Mouse (Mus musculus) right cerebral cortex, postnatal 36 days (tissue): Measurements from ENCODE around the gene Wdr95.
A peak's percentile ranks its signal among the peaks of the same experiment; 100 is the strongest.
"Not testable (repeated sequence)": the region's sequence is repeated elsewhere in the genome, so short reads cannot be mapped to it uniquely, and the experiment has no call there.

Experiments used
- DNase-seq, 2 experiments: peaks; one replicate each; pipeline ENCODE4 v3.0.0; 2022; ENCODE audit warnings: low spot score in 2 of 2, mixed read lengths in 1 of 2

Gene Wdr95

DNA sequence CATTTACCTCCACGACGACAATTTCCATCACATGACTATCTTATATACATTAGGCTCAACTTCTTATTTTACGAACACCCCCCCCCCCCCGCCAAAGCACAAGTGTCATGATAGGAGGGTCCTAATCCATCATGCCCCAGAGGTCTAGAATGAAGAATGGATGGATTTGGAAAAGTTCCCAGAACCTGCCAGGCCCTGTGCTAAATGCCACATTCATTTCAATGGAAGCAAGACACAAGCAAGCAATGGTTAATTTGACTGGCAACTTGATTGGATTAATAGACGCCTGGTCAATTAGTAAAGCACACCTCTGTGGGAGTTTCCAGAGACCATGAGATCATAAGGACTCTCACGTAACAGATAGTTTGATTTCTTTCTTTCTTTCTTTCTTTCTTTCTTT lies 11.4 kb upstream of the Wdr95 start:
- DNase-seq = no peak

DNA sequence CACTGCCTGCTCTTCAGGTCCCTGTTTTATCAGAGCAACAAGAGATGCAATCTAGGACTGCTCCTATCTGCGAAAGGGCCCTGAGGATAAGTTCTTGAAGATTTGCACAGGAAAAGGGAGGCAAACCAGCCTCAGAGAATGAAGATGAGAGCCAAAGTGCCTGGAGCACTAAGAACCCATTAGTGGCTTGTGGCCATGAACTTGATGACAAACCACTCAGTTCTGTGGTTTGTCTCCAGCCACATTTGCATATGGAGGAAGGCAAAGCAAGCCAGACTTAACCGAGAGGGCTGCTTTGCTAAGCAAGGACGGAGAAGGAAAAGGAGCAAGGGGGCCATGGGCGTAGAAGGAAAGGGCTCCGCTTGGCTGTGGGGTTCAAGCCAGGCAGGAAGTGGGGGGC lies 7.7 kb upstream of the Wdr95 start:
- DNase-seq = no peak

DNA sequence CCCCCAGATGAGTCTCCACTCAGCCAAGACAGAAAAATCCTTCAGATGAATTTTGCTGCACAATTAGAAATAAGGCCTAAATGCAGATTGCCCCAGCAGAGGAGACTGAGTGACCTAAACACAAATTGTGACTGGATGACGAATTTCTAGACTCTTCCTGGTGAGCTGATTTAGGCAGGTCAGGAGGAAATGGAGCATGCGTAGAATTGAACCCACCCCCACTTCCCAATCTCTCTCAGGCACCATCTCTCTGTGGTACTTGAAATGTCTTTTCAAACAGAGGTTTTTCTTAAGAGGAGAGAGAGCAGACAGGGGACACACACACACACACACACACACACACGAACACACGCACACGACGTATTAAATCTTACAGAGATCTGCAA lies 4.6 kb upstream of the Wdr95 start:
- no peak for DNase-seq

DNA sequence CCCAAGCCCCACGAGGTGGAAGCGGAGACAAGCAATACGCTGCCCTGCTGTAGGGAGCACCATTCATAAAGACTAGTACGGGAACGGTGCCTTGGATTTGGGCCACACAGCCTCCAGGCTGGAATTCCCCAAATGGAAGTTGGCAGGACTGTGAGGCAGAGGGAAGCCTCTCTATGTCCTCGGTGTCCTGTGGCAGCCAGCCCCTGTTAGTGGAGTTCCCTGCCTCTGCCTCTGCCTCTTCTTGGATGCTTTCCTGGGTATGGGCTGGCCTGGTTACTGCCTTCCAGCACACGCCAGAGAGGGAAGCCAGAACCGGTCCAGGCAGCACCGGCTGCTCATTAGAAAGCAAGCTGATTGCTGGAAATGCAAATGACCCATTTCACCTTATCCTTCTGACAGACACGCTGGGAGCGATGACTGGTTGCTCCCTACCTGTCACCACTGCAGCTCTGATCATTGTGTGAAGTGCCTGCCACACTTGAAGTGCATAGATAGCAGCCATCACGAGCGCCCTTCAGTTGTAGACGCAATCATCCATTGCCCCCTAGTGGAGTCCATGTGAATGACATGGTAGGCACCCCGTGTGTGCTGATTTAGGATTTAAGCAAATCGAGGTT lies 4.1 kb upstream of the Wdr95 start:
- peak; percentile 83 to 88 for DNase-seq

DNA sequence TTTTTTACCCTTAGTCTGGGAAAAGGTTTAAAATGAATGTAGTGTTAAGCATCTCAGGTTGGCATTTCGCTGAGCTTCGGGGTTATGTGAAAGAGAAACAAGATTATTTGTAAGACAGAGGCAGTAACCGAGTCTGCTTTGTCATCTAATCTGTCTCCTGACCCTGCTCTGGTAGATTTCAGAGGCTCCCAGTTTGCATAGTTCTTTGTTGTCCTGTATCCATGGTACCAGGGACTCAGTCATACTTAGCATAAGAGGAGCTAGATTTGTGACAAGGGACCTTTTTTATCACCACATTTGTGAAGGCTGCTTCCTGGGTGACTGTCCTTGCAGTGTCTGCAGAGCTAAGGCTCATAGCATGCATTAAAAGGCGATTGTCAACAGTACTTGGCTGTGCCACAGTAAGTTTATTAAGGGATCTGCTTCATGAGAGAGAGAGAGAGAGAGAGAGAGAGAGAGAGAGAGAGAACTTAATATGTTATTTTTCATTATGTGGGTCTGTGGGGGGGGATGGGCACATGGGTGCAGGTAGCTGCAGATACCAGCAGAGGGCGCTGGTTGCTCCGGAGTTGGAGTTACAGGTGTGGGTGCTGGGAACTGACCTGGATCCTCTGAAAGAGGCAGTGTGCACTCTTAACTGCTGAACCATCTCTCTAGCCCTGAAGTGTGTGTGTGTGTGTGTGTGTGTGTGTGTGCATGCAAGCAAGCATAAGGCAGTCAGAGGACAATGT lies 3.3 kb upstream of the Wdr95 start:
- no peak for DNase-seq

DNA sequence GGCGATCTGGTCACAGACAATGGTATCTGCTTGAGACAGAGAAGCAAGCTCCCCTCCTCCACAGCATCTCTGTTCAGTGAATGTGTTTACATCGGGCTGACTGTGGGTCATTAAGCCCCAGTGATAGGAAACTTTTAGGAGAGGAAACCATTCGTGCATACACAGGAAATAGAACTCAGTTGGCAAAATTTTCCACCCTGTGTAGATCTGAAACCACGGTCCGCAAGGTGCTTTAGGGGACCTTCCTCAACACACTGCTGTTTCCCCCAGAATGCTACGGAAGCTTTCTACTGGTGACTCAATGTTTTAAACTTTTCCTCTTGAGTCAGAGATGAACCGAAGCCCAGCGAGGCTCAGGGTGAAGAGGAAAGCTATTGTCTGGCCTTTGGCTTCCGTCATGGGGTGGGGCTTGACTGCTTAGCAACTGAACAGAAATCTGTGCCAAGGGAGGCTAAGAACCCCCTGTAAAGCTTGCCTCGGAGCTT lies 2.0 kb upstream of the Wdr95 start:
- peak; percentile 12 to 26 for DNase-seq

DNA sequence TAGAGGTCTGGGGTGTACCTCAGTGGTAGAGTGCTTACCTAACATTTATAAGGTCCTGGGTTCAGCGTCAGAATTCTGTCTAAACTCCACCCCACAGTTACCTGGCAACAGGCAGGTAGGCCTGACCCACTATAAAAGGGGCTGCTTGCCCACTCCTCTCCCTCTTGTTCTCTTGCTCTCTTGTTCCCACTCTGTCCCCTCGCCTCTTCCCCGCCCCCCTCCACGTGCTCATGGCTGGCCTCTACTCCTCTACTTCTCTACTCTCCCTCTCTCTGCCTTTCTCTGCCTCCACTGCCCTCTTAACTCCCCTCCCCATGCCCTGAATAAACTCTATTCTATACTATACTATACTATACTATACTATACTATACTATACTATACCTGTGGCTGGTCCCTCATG lies 1.2 kb upstream of the Wdr95 start:
- DNase-seq = not testable (repeated sequence)

DNA sequence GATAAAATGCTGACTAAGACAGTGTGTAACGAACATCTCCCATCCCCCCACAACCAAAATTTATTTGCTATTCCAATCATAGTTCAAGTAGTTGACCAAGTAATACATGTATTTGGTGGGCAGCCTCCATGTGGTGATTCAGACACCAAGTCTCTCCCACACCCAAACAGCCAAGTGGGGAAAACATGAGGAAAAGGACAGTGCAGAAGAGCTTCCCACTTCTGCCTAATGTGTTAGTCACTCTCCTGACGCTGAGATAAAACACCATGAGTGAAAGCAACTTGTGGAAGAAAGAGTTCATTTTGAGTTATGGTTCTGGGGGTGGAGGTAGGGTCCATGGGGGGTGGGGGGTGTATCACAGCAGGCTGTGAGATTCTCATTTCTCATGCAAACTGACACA lies 5.4 kb downstream of the Wdr95 start:
- no peak for DNase-seq

DNA sequence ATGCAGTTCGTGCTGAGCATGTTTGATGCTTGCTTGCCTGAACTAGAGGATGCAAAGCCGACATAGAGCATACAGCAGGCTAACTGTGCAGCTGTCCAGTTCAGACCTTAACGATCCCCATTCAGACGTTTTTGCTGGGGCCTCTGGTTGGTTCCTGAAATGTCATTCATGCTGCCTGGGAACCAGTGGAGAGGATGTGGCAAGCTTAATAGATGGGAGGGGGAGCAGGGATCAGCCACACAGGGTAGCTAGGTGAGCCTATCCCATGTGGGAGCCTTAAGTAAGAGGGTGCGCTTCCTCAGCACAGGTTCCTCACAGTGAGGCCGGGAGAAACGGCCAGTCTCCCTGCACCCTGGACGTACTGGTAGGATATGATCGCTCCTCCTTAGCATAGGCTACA lies 7.5 kb downstream of the Wdr95 start:
- no peak for DNase-seq

DNA sequence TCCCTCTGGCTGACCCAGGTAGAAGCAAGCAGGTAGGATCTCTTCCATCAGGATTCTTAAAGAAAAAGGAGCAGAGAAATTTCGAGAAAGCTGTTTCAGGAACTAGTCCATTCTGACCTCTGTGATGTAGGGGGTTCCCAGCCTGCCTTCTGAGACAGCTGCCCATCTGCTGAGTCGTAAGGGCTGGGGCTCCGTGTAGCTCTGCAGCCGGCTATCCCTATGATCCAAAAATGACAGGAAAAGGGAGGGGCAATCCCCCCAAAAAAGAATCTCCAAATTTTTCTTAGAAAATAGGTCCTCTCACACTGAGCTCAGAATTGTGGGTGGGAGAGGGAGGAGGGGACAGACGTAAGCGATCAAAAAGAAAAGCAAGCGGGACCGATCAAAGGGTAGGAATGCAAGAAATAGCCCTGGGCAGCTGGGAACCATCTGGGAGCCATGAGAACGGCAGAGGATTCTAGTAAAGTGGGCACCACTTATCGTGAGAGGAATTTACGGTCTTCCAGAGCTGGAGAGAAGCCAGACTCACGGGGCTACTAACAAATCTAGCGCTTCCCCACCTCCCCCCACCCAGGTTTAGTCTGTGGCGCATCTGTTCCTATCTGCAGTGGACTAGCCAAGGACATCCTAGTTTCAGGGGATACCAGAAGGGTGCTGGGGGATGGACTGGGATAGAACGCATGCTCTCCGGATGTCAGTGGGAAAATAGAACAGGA lies 9.5 kb downstream of the Wdr95 start:
- DNase-seq = peak in 1 of 2 experiments; percentile 54

DNA sequence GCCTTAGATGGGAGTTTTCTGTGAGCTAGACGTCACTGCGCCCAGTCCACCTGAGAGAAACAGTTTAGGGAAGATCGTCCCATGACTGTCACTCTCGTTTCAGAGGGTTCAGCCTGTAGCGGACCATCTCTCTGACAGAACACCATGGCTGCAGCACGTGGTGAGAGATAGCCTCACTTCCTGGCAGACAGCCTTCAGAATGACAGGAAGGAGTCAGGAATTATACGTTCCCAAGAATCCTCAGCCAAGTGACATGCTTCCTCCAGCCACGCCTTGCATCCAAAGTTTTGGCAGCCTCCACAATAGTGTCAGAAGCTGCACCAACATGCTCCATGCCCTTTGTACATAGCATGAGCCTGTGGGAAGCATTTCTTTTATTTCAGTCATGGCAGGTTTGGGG lies 10.1 kb downstream of the Wdr95 start:
- DNase-seq = no peak

DNA sequence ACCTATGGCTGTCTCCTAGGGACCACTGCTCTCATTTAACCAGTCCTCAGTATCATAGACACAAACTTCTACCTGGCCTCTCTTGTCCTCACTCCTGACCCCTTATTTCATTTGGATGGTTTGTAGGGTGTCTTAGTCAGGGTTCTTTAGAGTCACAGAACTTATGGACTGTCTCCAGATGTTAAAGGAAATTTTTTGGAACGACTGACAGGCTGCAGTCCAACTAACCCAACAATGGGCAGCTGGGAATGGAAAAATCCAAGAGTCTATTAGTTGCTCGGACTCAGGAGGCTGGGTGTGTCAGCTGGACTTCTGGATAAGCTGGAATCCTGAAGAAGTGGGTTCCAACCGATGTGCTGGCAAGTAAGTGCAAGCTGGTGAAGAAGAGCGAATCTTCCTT lies 10.6 kb downstream of the Wdr95 start:
- DNase-seq = no peak

DNA sequence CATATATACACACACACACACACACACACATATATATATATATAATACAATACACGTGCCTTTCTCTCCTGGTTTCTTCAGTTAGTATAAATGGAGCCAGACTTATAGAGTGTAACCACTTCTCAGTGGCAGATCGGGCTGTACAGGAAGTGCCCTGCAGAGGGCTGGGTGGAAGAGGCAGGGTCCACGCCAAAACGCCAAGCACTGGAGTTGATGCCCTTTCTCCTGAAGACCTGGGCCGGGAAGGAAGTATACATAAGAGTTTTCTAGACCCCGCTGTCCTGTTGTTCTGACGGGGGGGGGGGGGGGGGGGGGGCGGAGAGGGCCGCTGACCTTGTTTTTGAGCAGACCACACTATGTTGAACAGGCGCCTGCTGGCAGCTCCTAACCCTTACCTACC lies 22.7 kb downstream of the Wdr95 start:
- no peak for DNase-seq

DNA sequence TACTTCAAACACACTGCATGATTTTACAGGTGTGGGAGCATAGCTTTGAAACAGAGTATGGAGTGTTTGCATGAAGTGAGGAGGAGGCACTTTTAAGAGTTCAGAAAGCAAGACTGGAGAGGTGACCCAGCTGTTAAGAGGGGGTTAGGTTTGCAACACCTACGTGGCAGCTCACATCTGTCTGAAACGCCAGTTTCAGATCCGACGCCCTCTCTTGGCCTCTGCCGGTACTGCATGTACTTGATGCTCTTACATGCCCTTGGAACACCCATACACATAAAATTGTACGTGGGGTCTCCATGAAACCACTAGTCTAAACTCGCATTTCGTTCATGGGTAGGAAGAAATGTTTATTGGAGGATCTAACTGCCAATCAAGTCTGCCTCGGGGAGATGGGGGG lies 24.3 kb downstream of the Wdr95 start:
- no peak for DNase-seq

DNA sequence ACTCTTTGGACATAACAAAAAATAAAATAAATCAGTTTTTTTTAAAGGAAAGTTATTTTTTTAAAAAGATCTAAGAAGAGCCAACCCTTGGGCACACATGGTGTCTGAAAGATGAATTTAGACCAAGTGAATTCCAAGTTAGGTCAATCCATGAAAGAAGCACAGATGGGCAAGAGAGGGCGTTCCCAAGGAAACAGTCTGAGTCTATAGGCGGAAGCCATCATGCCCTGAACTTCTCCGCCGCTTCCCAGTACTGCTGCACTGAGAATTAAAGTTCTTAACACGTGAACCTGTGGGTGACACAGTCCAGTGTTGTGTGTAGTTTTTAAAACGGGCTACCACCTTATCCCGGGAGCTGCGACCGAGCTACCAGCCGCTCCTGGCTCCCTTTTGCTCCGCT lies 24.9 kb downstream of the Wdr95 start:
- DNase-seq = no peak

DNA sequence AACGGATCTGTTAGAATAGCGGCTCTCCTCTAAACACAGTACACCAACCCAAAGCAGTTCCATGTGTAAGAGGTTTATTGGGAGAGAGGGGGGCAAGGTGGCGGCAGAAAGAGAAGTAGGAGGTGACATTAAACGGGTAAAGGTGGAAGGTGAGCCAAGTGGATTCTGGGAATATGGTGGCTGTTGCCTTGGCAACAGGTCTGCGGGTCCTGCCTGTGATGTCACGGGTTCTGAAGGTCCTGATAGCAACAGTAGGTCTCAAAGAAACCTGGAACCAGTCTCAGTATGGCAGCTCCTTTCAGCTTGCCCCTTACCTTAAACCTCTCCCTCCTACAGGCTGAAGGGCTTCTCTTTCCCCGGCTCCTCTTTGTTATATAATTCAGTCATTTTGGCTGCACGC lies 25.9 kb downstream of the Wdr95 start:
- DNase-seq = no peak

DNA sequence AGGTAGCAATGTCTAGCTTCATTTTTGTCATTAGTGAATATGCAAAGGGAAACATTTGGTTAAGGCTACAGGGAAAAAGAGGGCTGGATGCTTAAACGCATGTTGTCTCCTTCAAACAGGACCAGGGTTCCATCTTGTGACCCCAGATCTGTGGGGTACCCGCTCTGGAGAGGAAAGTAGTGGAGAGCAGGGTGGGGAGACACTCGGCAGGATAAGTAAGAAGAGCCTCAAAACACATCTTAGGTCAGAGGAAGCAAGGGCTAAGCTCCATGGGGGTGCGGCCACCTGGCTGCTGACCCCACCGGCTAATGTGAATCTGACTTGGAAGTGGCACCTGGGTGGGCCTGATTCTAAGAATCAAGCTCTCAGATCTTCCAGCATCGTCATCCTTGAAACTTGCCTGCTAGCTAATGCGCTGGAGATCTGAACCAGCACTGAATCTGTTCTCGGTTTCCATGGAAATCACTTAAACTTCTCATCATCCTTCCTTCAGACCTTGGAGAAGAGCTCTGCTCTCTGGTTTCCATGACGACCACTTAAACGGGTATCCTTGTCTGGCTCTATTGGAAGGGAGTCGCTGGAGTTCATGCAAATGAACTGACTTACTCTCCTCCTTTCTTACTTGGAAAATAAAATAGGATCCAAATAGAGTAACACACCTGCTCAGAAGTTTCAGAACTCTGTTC lies 32.6 kb downstream of the Wdr95 start:
- peak in 1 of 2 experiments; percentile 61 for DNase-seq

DNA sequence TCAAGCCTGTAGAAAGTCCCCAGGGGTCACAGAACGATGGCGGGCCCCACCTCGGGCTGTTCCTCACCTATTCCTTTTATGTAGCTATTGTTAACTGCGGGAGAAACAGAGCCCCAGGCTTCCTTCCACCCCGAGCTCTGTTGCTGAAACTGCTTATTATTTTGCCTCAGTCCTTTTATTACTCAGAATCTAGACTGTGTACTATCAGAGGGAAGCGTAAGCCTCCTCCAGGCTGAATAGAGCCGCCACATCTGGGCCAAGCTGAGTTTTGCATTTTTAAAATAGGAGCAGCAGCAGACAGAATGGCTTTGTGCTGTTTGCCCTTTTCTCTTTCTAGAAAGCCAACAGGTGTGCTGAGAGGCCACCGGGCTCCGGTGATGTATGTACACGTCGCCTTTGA lies 37.5 kb downstream of the Wdr95 start:
- DNase-seq = no peak

DNA sequence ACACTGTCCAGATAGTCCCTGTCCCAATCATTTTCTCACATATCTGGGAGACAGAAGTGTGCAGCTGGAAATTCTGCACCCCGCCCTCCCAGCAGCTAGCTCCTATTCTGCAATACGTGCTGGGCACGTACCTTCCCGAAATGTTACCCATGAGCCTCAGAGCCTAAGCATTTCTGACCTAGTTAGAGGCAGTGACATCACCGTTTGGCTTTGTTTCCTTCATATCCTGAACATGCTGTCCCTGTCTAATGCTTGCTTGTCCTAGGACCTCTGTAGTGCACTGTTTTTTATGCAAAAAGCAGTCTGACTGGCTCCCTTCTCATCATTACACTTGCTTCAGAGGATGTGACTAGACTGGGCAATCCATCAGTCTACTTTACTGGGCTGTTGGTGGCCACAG lies 38.5 kb downstream of the Wdr95 start:
- DNase-seq = peak; percentile 18 to 51

DNA sequence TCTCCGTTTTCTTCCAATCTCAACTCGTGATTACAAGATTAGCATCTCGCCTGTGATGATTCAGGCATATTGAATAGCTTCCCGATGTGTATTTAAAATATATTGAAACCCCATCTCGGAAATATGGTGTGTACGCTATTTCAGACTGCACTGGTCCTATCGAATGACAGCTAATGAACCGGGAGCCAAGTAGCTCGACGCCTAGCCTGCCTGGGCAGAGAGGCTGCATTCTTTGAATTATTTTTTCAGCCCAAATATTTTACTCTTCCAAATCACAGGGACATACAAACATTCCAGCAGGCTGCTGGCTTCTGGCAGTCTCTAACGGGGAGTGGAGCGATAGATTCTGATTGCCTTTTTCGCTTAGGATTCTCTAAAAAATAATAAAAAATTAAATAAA lies 40.5 kb downstream of the Wdr95 start:
- DNase-seq = no peak

DNA sequence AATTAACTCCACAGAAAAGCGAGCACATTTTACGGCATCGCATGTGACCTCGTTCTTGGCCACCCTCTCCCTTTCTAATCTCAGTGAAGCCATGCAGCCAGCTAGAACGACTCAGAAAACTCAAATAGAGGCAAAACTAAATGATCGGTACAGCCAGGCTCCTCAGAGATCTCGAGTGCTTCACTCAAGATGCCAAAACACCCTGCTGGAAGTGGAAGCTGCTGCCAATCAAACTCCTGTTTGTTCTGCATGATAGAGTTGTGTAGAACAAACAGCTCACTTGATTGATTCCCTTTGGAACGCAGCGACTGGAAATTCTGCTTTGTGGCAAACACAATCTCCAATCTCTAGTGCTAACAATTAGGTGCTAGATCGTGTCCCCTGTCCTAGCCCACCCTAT lies 48.5 kb downstream of the Wdr95 start:
- DNase-seq = no peak

DNA sequence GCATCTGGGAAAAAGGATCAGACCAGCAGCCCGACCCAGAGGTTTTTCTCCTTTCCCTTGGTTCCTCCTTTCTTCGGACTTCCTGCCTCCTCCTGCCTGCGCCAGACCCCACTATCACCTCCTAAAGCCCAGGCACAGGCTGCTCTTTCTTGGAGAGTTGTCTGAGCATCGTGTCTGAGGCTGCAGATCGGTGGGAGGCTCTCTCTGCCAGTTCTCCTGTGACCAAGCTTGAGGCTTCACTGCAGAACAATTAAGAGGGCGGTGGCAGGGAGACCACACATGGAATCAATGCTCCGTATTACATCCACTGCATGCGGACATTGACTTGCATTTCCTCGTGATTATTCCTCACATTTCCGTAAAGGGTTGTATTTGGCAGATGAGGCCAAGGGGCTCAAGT lies 49.0 kb downstream of the Wdr95 start:
- no peak for DNase-seq
